Mouse (Mus musculus) megakaryocyte, embryonic 14.5 days (primary cell): Measurements from ENCODE around the gene Rtraf.

Experiments
- FLI1 ChIP-seq: IDR thresholded peaks from 2 replicates; pipeline ENCODE4 v1.6.1; 2012; ENCODE audit warnings: low read length, inconsistent platforms, mixed read lengths
- GATA1 ChIP-seq: IDR thresholded peaks from 3 replicates; pipeline ENCODE4 v1.6.1; 2012; ENCODE audit warnings: mixed read lengths, low read length, inconsistent platforms, borderline replicate concordance

DNA sequence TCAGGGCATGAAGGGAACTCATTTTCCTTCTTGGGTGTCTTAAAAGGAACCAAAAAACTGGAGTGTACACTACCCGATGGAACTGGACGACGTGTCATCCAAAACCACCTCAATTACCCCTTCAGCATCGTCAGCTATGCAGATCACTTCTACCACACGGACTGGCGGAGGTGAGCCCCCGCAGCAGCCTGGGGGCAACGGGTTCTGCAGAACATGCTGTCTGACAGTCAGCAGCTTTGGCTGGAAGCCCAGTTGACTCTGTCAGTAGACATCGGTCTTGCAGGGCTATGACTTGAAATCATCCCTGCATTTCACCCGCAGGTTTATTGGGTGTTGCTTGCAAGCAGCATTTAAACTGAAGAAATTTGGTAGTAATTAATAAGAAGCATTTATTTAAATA, 13.7 kb downstream of the Rtraf start:
- TF ChIP-seq FLI1 = no peak
- no peak for TF ChIP-seq GATA1
